Mouse (Mus musculus) bone marrow, adult 2 months (tissue): Measurements from ENCODE around the gene H1foo.

Experiments used
- CTCF ChIP-seq: fragments of 200-500 bp; IDR thresholded peaks from 2 replicates; pipeline ENCODE4 v1.5.1; 2011; ENCODE audit warnings: low read length, control low read depth; ENCODE audit not compliant: control insufficient read depth, insufficient read depth
- POLR2A ChIP-seq: fragments of 200-500 bp; IDR thresholded peaks from 2 replicates; pipeline ENCODE4 v1.6.1; 2011; ENCODE audit warnings: low read depth, mild to moderate bottlenecking, control low read depth, low read length, borderline replicate concordance; ENCODE audit not compliant: control insufficient read depth

DNA sequence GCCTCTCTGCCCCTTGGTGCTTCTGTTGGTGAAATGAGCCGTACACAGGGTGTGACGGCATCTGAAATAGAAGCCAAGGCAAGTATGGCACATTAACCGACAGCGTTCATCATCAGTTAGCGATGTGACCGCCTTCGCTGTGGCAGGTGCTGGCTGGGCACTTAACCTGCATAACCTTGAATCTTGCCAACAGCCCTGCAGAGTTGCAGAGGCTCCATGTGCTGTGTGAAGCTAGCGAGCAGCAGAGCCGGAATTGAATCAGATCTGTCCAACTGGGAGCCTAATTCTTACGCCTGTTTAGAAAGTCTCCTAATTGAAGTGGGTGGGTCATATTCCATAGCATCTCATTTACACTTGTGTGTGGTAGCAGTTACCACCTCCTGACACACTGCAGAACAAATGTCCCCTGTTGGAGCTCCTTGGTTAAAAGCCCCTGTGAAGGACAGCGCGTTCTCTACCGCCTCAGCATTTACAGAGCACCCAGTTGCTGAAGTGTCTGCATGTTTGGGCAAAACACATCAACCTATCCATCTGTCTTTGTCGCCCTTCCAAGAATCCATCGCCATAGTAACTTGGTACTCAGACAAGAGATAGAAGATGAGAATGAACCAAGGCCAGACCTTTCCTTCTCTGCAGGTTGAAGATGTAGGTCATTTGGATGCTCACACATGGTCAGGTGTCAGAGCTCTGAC, 30.1 kb upstream of the H1foo start:
- TF ChIP-seq POLR2A (no peak), CTCF (no peak)
